Comparison of ENCODE assay signal across 9 mouse cellular contexts in genomic region chr5:32335172-32335571, GRCm38 (mm10).
DNase-seq lines count a peak whose midpoint lies in the region; ATAC-seq and TF ChIP-seq lines count a peak whose summit lies in the region.
"Had no signal": no experiment of that assay in that cellular context is flagged by ENCODE, and none has a peak within 500 bp of the region (broad histone marks: within the 10 kb centered on the region; RNA-seq: fewer than 3 reads in every experiment).

No protein-coding gene starts in this region.

- TF ChIP-seq POLR2A in cerebellum, adult 2 months (IDR thresholded peaks at IDR 0.05; ENCODE audit: borderline replicate concordance, insufficient read depth, low read length): no peak

- H3K27ac ChIP-seq in cerebellum, adult 2 months (ENCODE audit: insufficient read depth, low read length): peak overlapping the region; percentile 78
- peak overlapping the region; percentile 41 for H3K27ac ChIP-seq in hindbrain, embryonic 16.5 days (ENCODE audit: low read depth, low read length)
- H3K27ac ChIP-seq: kidney, postnatal 0 days had no signal

- H3K9me3 ChIP-seq in hindbrain, embryonic 16.5 days (ENCODE audit: control insufficient read depth, low read length): no peaks in the 10 kb centered on the region

- H3K4me3 ChIP-seq in cerebellum, adult 2 months (replicated peaks; ENCODE audit: insufficient read depth, low read depth, low read length): peak overlapping the region; percentile 10
- no peak overlapping the region for H3K4me3 ChIP-seq in hindbrain, embryonic 16.5 days (ENCODE audit: low read length)

- peak; percentile 96 for ATAC-seq in hindbrain, embryonic 16.5 days
- no peak for ATAC-seq in CD4-positive, CD25-positive, alpha-beta regulatory T cell, adult 4 months

- no peak overlapping the region for H3K9ac ChIP-seq in hindbrain, embryonic 16.5 days (ENCODE audit: low read depth, low read length)

- intact Hi-C loops in gastrocnemius, postnatal 14 days (cut with DNase I; ENCODE audit: low total_unique reads): no loop called here
- intact Hi-C loops in left cerebral cortex, postnatal 10 days (cut with DNase I): no loop called here

- peak; percentile 54 to 66 for DNase-seq in adrenal gland, postnatal 36 days
- DNase-seq in cerebellum, adult 2 months: peak; percentile 95 to 99
- DNase-seq in gastrocnemius, postnatal 14 days: peak; percentile 46
- peak; percentile 82 to 84 for DNase-seq in left cerebral cortex, postnatal 10 days (ENCODE audit: extremely low spot score in 1 of 2, low spot score in 2 of 2)
- DNase-seq in retina, embryonic 14.5 days (ENCODE audit: low spot score): peak; percentile 59
- no peak for DNase-seq in Muller cell, postnatal 12 days (ENCODE audit: inconsistent ontology term)

- TF ChIP-seq CTCF in cerebellum, adult 2 months (IDR thresholded peaks at IDR 0.05; ENCODE audit: borderline replicate concordance, insufficient read depth, low read depth, low read length): no peak

- WGBS in cerebellum, adult 2 months: 5% methylated on average over 6 of the region's 6 CpGs
- 32% methylated on average over 6 of the region's 6 CpGs for WGBS in hindbrain, embryonic 16.5 days

- H3K4me2 ChIP-seq in hindbrain, embryonic 16.5 days (ENCODE audit: low read length): no peak overlapping the region

- peaks cover 48% of the 10 kb centered on the region for H3K4me1 ChIP-seq in cerebellum, adult 2 months (ENCODE audit: control insufficient read depth, insufficient read depth, low read length)
- H3K4me1 ChIP-seq in hindbrain, embryonic 16.5 days (ENCODE audit: control insufficient read depth, insufficient read depth, low read depth, low read length): no peaks in the 10 kb centered on the region; the same call in 1 of the 2 replicates

- no peaks in the 10 kb centered on the region for H3K27me3 ChIP-seq in cerebellum, adult 2 months (ENCODE audit: control insufficient read depth, insufficient read depth, low read length)
- no peaks in the 10 kb centered on the region for H3K27me3 ChIP-seq in hindbrain, embryonic 16.5 days (replicated peaks; ENCODE audit: control insufficient read depth, insufficient read depth, low read length)

- H3K36me3 ChIP-seq in hindbrain, embryonic 16.5 days (ENCODE audit: control insufficient read depth, insufficient read depth, low read length): no peaks in the 10 kb centered on the region
